Mouse (Mus musculus): ENCODE data around the gene Fscn3. TPM values are rescaled to one million over a fixed set of nuclear protein-coding genes. Genes with fewer than 3 reads are reported as not detected.

Gene Fscn3
- 0.12 and 0.43 TPM in 2 replicates for polyA plus RNA-seq (2012; rRNA removed; ENCODE audit: low replicate concordance)

GRCm38 (mm10) chr6:28427096-28427839 lies at the start of gene Fscn3:
Gene Fscn3, plus strand, starts transcription at chr6:28427789.

GRCm38 (mm10) chr6:28397681-28398203 lies 29.8 kb upstream of the Fscn3 start, which contains the start of gene Zfp800:
Gene Zfp800, minus strand, starts transcription at chr6:28398005.

GRCm38 (mm10) chr6:28423313-28423712 lies 4.3 kb upstream of the Fscn3 start, which contains the start of gene Arf5:
Gene Arf5, plus strand, starts transcription at chr6:28423560.

GRCm38 (mm10) chr6:28428290-28428689 lies 701 bp downstream of the Fscn3 start, which contains the start of gene Gcc1:
Gene Gcc1, minus strand, starts transcription at chr6:28428390.

GRCm38 (mm10) chr6:28449253-28449652 lies 21.7 kb downstream of the Fscn3 start, which contains the start of gene Pax4:
Gene Pax4, minus strand, starts transcription at chr6:28449353.

GRCm38 (mm10) chr6:28474839-28475238 lies 47.2 kb downstream of the Fscn3 start, which contains the start of gene Snd1:
Gene Snd1, plus strand, starts transcription at chr6:28475139.

Other genes starting within 250 kb of the Fscn3 start
- gene Zfp800, start 29.8 kb upstream of the Fscn3 start, polyA plus RNA-seq (2012; rRNA removed; ENCODE audit: low replicate concordance) = 1.8 and 2.9 TPM in 2 replicates
- gene Arf5, start 4.2 kb upstream of the Fscn3 start, polyA plus RNA-seq (2012; rRNA removed; ENCODE audit: low replicate concordance) = 810 and 2,700 TPM in 2 replicates
- 4.3 and 5.1 TPM in 2 replicates for gene Gcc1, start 601 bp downstream of the Fscn3 start, polyA plus RNA-seq (2012; rRNA removed; ENCODE audit: low replicate concordance)
- 0.68 and 2.0 TPM in 2 replicates for gene Pax4, start 21.6 kb downstream of the Fscn3 start, polyA plus RNA-seq (2012; rRNA removed; ENCODE audit: low replicate concordance)
- 92.1 and 97.0 TPM in 2 replicates for gene Snd1, start 47.4 kb downstream of the Fscn3 start, polyA plus RNA-seq (2012; rRNA removed; ENCODE audit: low replicate concordance)

Data from duodenum, adult 2 months (tissue).